23 mouse cellular contexts compared by ENCODE assay signal in the genomic region with DNA sequence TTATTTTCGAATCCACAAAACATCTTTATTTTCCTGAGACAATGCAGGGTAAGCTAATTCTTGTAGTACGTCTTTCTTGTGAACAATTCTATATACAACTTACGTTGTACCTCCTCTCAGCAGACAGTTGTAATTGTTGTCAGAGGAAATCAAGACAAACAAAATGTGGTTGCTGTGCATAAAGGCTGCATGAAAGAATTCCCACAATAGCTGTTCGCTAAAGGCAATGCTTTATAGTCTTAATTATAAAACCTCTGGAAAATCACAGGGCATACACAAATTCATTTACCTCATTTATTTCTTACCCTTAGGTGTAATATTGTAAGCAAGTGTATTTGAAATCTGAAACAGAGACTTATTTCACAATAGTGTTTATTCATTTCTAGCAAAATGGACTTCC.
"Had no signal": no experiment of that assay in that cellular context is flagged by ENCODE, and none has a peak within 500 bp of the region (broad histone marks: within the 10 kb centered on the region; RNA-seq: fewer than 3 reads in every experiment).

No protein-coding gene starts in this region.

- H3K27me3 ChIP-seq: heart, embryonic 12.5 days; intestine, embryonic 15.5 days; limb, embryonic 12.5 days had no signal

- H3K27ac ChIP-seq: gastrocnemius, adult 2 months; heart, embryonic 10.5 days; intestine, embryonic 15.5 days; layer of hippocampus, adult 2 months; left cerebral cortex, adult 2 months; limb, embryonic 10.5 days; limb, embryonic 12.5 days had no signal

- H3K9ac ChIP-seq: heart, embryonic 12.5 days; intestine, embryonic 15.5 days; limb, embryonic 12.5 days had no signal

- DNase-seq: gastrocnemius, adult 2 months; gastrocnemius, postnatal 10 days; gastrocnemius, postnatal 25 days; heart, adult 18-20 months; heart, postnatal 10 days; heart, postnatal 4 days; kidney, adult 18-20 months; kidney, adult 8-10 months; kidney, postnatal 10 days; kidney, postnatal 25 days; kidney, postnatal 4 days; liver had no signal

- H3K36me3 ChIP-seq: heart, embryonic 10.5 days; heart, embryonic 12.5 days; intestine, embryonic 15.5 days; limb, embryonic 10.5 days; limb, embryonic 12.5 days had no signal

- H3K4me3 ChIP-seq: gastrocnemius, adult 2 months; heart, embryonic 10.5 days; heart, embryonic 12.5 days; intestine, embryonic 15.5 days; layer of hippocampus, adult 2 months; left cerebral cortex, adult 2 months; limb, embryonic 10.5 days; limb, embryonic 12.5 days had no signal

- H3K4me2 ChIP-seq: heart, embryonic 12.5 days; intestine, embryonic 15.5 days; limb, embryonic 12.5 days; liver, embryonic 11.5 days had no signal

- H3K9me3 ChIP-seq: heart, embryonic 10.5 days; heart, embryonic 12.5 days; intestine, embryonic 15.5 days; limb, embryonic 10.5 days; limb, embryonic 12.5 days had no signal

- H3K4me1 ChIP-seq: heart, embryonic 10.5 days; heart, embryonic 12.5 days; intestine, embryonic 15.5 days; limb, embryonic 10.5 days; limb, embryonic 12.5 days had no signal

- ATAC-seq: forebrain, embryonic 16.5 days; inflammation-experienced regulatory T-cells, adult 6 months; intestine, embryonic 15.5 days; intestine, postnatal 0 days had no signal
